Mouse (Mus musculus) thymus, adult 2 months (tissue): Measurements from ENCODE around the gene Bag3.

ENCODE experiments used
- CTCF ChIP-seq: fragments of 200-500 bp; IDR thresholded peaks from 2 replicates; pipeline ENCODE4 v1.5.1; 2012; ENCODE audit warnings: mild to moderate bottlenecking, control low read depth, low read length, moderate library complexity, borderline replicate concordance; ENCODE audit not compliant: control insufficient read depth, poor library complexity, insufficient read depth; ENCODE audit errors: extremely low read depth
- POLR2A ChIP-seq: fragments of 200-500 bp; IDR thresholded peaks from 2 replicates; pipeline ENCODE4 v1.6.1; 2012; ENCODE audit warnings: mild to moderate bottlenecking, low read length, control low read depth, moderate library complexity; ENCODE audit not compliant: control insufficient read depth, poor library complexity, insufficient read depth; ENCODE audit errors: extremely low read depth

DNA sequence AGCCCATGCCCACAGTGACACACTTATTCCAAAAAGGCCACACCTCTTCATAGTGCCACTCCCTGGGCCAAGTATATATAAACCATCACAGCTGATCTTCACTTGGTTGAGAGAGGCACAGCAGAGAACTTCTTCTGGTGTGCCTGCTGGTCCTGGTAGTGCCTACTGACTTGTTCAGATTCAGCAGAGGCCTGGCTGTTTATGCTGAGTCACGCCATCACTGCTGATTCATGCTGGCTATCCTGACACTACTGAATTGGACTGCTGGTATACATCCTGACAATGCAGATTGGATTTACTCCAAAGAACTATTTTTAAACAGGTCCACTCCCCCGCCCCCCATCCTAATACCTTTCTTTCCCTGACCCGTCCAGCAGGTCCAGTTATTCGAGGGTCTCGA is 28.9 kb upstream of the Bag3 start:
- TF ChIP-seq CTCF (no peak), POLR2A (no peak)
